Mouse (Mus musculus) kidney, postnatal 10 days (tissue): ENCODE measurements at regions not wholly inside any gene's neighbourhood (a gene's known extent, or its start where the extent isn't known, plus 50 kb on each side); places are given as distances from the start of the nearest gene placed in this dataset.
A peak's percentile ranks its signal among the peaks of the same experiment; 100 is the strongest.

Experiments
- DNase-seq: peaks from one replicate; pipeline ENCODE4 v3.0.0; 2021; ENCODE audit warnings: mixed read lengths

DNA sequence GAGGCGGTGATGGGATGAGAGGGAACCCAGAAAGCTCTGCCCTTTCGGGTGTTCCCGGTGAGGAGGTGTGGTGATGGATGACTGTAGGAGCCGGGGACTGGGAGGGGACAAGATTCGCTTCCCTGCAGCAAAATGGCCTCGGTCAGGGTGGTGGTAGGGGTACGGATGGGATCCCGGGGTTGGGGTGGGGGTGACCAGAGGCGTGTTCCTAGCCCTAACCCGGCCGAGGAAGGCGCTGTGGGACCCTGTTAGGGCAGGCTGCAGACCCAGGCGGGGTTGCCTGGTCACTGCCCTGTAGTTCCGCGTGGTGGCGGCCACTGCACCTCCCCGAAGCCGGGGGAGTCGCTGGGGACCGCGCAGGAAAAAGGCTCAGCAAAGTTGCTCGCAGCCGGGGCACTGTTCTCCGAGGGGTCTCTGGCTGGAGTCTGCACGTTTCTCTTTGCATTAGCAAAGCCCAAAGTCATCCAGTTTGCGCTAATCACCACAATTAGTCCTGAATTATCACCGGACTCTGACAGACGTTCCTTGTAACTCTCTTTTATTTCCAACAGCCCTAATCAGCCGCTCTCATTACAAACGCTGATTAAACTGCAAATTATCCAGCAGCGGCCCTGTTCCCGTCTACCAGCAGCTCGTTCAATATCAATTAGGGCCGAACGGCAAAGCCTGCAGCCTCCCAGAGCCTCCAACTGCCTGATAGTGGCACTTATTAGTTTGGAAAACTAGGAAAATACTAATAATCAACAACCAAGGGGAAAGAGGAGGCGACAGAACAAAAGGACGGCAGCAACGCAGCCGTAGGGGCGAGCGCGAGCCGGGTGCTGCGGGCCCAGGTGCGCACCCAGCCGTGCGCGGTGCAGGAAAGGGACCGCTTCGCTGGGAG lies 78.8 kb upstream of the Tbca start:
- DNase-seq: peak; percentile 51

DNA sequence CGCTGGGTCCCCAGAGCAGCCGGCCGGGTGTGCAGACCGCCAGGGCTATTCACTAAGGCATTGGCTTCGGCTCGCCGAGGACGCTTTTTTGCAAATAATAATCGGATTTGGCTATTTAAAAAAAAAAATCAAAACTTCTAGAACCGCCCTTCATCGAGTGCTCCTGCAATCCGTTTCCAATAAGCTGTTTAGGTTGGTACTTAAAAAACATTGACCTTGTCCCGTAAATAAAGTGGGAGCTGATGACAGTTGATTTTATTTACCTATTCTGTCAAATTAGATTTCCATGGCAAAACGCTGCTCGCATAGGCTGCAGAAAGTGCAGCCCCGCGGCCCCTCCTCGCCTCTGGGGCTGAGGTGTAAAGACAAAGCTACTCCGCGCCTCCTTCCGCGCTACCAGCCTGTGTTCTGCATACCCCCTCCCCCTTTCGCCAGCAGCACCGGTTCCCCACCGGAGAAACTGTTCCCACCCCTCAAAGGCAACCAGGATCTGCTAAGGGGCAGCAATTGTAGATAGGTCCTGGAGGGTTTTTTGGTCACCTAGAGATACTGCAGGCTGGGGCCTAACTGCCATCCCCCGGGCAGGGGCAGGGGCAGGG lies 78.0 kb upstream of the Tbca start:
- DNase-seq: peak; percentile 17

DNA sequence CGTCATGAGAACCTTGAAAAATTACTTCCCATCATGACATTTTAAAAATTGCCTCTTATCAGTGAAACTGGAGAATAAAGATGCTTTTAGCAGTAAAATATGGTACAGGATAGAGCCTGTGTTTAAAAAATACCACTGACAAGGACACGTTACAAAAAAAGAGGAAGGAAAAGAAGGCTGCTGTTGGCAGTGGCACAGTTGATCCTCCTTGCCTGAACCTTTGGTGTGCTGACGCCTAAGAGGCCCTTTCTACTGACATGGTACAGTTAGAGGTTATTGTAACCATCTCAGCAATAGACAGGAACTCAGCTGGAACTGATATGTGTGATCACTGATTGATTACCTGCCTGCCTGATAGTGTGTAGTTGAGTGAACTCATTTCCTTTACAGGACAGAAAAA lies 75.3 kb upstream of the Tbca start:
- DNase-seq: no peak

DNA sequence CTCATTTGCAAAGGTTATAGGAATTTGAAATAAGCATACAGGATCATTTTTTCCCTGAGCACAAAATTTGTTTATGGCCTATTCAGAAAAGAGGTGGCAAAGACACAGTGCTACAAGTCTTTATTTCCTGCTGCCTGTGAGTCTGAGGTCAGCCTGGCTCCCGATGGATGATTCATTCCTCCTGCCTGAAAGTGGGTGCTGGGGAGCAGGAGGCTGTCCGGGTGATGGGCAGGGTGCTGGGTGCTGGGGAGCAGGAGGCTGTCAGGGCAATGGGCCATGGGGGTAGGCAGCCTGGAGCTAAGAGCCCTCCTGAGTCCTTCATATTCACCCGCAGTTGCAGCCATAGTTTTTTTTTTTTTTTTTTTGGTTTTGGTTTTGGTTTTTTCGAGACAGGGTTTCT lies 67.1 kb upstream of the Tbca start:
- no peak for DNase-seq
